In the genomic region with DNA sequence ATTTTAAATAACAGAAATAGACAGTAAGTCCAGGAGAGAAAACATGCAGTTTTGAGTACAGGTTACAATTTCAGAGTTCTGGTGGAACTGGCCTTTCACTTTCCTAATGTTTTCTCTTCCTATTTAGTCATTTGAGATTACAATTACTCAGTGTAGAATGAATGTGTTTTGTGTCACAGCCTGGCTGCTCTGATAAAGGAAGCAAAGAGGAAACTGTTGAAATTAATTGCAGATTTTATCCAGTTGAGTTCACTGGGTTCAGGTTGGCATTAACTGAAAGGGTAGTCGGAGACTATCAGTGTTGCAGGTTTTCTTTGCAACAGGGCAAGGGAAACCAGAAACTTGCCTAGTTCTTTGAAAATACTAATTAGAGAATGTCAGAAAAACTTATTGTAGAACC, we compare ENCODE assay signal across 36 mouse cellular contexts.
"Had no signal": no experiment of that assay in that cellular context is flagged by ENCODE, and none has a peak within 500 bp of the region (broad histone marks: within the 10 kb centered on the region; RNA-seq: fewer than 3 reads in every experiment).

No protein-coding gene starts in this region.

- H3K4me2 ChIP-seq: heart, embryonic 11.5 days; heart, embryonic 12.5 days; heart, embryonic 13.5 days; heart, embryonic 15.5 days; hindbrain, embryonic 12.5 days; hindbrain, embryonic 13.5 days; hindbrain, embryonic 14.5 days; hindbrain, embryonic 15.5 days; intestine, embryonic 15.5 days; kidney, embryonic 15.5 days had no signal

- DNase-seq: heart, postnatal 10 days; heart, postnatal 14 days; heart, postnatal 36 days; heart, postnatal 4 days; kidney, adult 11 months; kidney, adult 18-20 months; kidney, adult 2 months; kidney, adult 8-10 months; kidney, adult 9 months; kidney, postnatal 10 days; kidney, postnatal 14 days; kidney, postnatal 25 days; kidney, postnatal 36 days; kidney, postnatal 4 days; layer of hippocampus, adult 9-11 months; layer of hippocampus, postnatal 36 days had no signal

- H3K4me1 ChIP-seq: heart, embryonic 10.5 days; heart, embryonic 12.5 days; heart, embryonic 13.5 days; heart, embryonic 15.5 days; hindbrain, embryonic 10.5 days; hindbrain, embryonic 12.5 days; hindbrain, embryonic 15.5 days; intestine, embryonic 15.5 days; kidney, embryonic 15.5 days had no signal

- H3K9ac ChIP-seq: heart, embryonic 12.5 days; heart, embryonic 13.5 days; heart, embryonic 15.5 days; hindbrain, embryonic 12.5 days; hindbrain, embryonic 13.5 days; hindbrain, embryonic 14.5 days; hindbrain, embryonic 15.5 days; intestine, embryonic 15.5 days; kidney, embryonic 15.5 days had no signal

- H3K27me3 ChIP-seq: heart, embryonic 12.5 days; heart, embryonic 13.5 days; heart, embryonic 15.5 days; hindbrain, embryonic 12.5 days; hindbrain, embryonic 13.5 days; hindbrain, embryonic 15.5 days; intestine, embryonic 15.5 days; kidney, embryonic 15.5 days had no signal

- H3K4me3 ChIP-seq: heart, embryonic 10.5 days; heart, embryonic 12.5 days; heart, embryonic 13.5 days; heart, embryonic 15.5 days; hindbrain, embryonic 10.5 days; hindbrain, embryonic 12.5 days; hindbrain, embryonic 13.5 days; hindbrain, embryonic 15.5 days; intestine, embryonic 15.5 days; kidney, embryonic 15.5 days; layer of hippocampus, adult 2 months; left cerebral cortex, adult 2 months had no signal

- H3K27ac ChIP-seq: heart, embryonic 10.5 days; heart, embryonic 13.5 days; heart, embryonic 15.5 days; hindbrain, embryonic 10.5 days; hindbrain, embryonic 12.5 days; hindbrain, embryonic 13.5 days; hindbrain, embryonic 14.5 days; hindbrain, embryonic 15.5 days; hindbrain, postnatal 0 days; intestine, embryonic 15.5 days; kidney, embryonic 15.5 days; kidney, postnatal 0 days; layer of hippocampus, adult 2 months; left cerebral cortex, adult 2 months had no signal

- ATAC-seq: hindbrain, embryonic 16.5 days; hindbrain, postnatal 0 days; inflammation-experienced regulatory T-cells, adult 6 months; intestine, embryonic 15.5 days; intestine, embryonic 16.5 days; intestine, postnatal 0 days had no signal

- H3K36me3 ChIP-seq: heart, embryonic 10.5 days; heart, embryonic 12.5 days; heart, embryonic 13.5 days; heart, embryonic 15.5 days; hindbrain, embryonic 10.5 days; hindbrain, embryonic 12.5 days; hindbrain, embryonic 13.5 days; hindbrain, embryonic 15.5 days; intestine, embryonic 15.5 days; kidney, embryonic 15.5 days had no signal

- H3K9me3 ChIP-seq: heart, embryonic 10.5 days; heart, embryonic 12.5 days; heart, embryonic 13.5 days; heart, embryonic 15.5 days; hindbrain, embryonic 10.5 days; hindbrain, embryonic 12.5 days; hindbrain, embryonic 13.5 days; hindbrain, embryonic 15.5 days; intestine, embryonic 15.5 days; kidney, embryonic 15.5 days had no signal
